Mouse (Mus musculus): ENCODE data around the gene Psmd12.

- TF ChIP-seq CTCF (IDR thresholded peaks at IDR 0.05): no peak
- TF ChIP-seq EP300 (IDR thresholded peaks at IDR 0.05): no peak
Observed at GRCm38 (mm10) chr11:107445683-107446082, 33.6 kb upstream of the Psmd12 start.
